In genomic region chr11:76477095-76477525, GRCm38 (mm10) we compare ENCODE assay signal across 9 mouse cellular contexts.
DNase-seq lines count a peak whose midpoint lies in the region; ATAC-seq and TF ChIP-seq lines count a peak whose summit lies in the region.
"Had no signal": no experiment of that assay in that cellular context is flagged by ENCODE, and none has a peak within 500 bp of the region (broad histone marks: within the 10 kb centered on the region; RNA-seq: fewer than 3 reads in every experiment).

No protein-coding gene starts in this region.

- H3K9me3 ChIP-seq in midbrain, embryonic 15.5 days, result no peaks in the 10 kb centered on the region

- peaks cover 5% of the 10 kb centered on the region; the same call in 1 of the 2 replicates for H3K36me3 ChIP-seq in midbrain, embryonic 15.5 days (replicated peaks)

- H3K27me3 ChIP-seq in midbrain, embryonic 15.5 days (replicated peaks), result no peaks in the 10 kb centered on the region
- H3K27me3 ChIP-seq: CH12.LX had no signal

- no peak for TF ChIP-seq CTCF in brain, embryonic 14.5 days (IDR thresholded peaks at IDR 0.05; ENCODE audit: borderline replicate concordance, extremely low read depth, insufficient read depth, insufficient read length)

- no peak overlapping the region for H3K4me2 ChIP-seq in midbrain, embryonic 15.5 days

- intact Hi-C loops in heart, postnatal 25 days (cut with DNase I), result no loop called here

- 29% methylated on average over 5 of the region's 5 CpGs for WGBS in midbrain, embryonic 15.5 days

- peaks cover 29% of the 10 kb centered on the region for H3K4me1 ChIP-seq in midbrain, embryonic 15.5 days

- peak; percentile 89 for DNase-seq in heart, adult 11 months
- DNase-seq in heart, postnatal 25 days (ENCODE audit: low spot score), result no peak
- peak; percentile 73 for DNase-seq in brain, embryonic 14.5 days (ENCODE audit: low read depth)
- peak; percentile 55 for DNase-seq in kidney, adult 18-20 months
- DNase-seq in left cerebral cortex, adult 11 months (ENCODE audit: low spot score), result no peak
- DNase-seq in ovary, adult 18-20 months (ENCODE audit: low spot score), result no peak
- no peak for DNase-seq in ovary, postnatal 14 days (ENCODE audit: low spot score)

- TF ChIP-seq POLR2A in brain, embryonic 14.5 days (IDR thresholded peaks at IDR 0.05; ENCODE audit: borderline replicate concordance, extremely low read depth, insufficient read depth, insufficient read length, poor library complexity, severe bottlenecking), result no peak

- ATAC-seq in midbrain, embryonic 15.5 days (replicated peaks), result no peak

- H3K4me3 ChIP-seq in midbrain, embryonic 15.5 days, result no peak overlapping the region

- H3K9ac ChIP-seq in midbrain, embryonic 15.5 days, result no peak overlapping the region

- peak overlapping the region; percentile 32 for H3K27ac ChIP-seq in midbrain, embryonic 15.5 days

Comparison
In these comparisons a context has a peak if more than half of its experiments do, and no peak if none do; other contexts are left out.
1. DNase-seq: peak in heart, adult 11 months (single experiment), brain, embryonic 14.5 days (single experiment) and kidney, adult 18-20 months (single experiment); none in heart, postnatal 25 days (single experiment), left cerebral cortex, adult 11 months (single experiment), ovary, adult 18-20 months (single experiment) and ovary, postnatal 14 days (single experiment).